Mouse (Mus musculus) R1 (cell line): ENCODE measurements around the gene Tex9.

ENCODE experiments used
- DNase-seq: peaks from one replicate; pipeline ENCODE4 v3.0.0-alpha.2; 2018; ENCODE audit warnings: low read depth, low spot score

Gene Tex9

DNA sequence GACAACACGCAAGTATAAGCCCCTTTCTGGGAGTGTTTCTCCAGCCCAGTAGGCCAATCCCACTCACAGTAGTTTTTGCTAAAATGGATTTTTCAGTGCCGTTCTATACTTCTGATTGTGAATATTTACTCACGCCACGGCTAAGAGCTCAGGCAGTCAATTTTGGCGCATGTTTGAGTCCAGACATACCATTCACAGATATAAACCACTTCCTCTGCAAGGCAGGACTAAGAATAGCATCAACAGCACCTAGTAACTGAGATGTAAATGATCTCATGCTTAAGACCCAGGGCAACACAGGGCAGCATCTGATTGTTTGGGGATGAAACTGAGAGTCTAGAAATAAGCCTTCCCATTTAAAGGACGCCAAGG lies at the start of gene Tex9:
Tex9 (minus strand) TSS at position 19 of the 372 bp plus-strand sequence.
- DNase-seq: no peak

DNA sequence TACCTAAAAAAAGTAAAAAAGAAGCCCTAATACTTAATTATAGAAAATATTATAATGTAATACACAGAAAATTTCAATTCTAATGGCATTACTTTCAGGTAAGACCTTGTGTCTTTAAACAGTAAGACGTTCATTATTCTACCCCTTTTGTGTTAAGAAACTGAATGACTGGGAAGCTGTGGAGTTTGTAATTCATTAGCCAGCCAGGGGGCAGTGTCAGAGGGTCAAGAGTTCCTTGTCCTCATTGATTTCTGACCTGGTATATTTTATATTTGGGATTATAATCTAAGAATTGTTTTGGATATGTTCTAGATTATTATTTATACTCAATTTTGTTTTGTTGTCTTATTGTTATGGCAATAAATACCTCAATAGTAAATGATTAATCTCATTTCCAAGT lies 45.1 kb upstream of the Tex9 start:
- peak; percentile 37 for DNase-seq

DNA sequence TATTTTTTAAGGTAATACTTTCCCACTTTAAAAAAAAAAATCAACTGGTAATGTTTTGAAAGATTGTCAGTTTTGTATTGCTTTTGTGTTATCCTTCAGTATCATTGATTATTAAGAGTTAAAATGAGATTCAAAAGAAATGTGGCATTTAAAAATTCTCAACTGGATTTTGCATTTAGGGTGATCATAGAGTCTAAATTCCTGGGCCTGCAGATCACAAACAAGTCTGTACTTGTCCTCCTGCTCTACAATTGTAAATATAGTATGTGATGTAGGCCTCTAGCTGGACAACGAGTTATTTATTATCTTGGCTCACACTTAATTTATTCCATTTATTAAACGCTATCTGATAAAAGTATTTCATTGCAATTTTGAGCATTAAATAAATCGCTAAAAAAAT lies 43.4 kb upstream of the Tex9 start:
- no peak for DNase-seq

DNA sequence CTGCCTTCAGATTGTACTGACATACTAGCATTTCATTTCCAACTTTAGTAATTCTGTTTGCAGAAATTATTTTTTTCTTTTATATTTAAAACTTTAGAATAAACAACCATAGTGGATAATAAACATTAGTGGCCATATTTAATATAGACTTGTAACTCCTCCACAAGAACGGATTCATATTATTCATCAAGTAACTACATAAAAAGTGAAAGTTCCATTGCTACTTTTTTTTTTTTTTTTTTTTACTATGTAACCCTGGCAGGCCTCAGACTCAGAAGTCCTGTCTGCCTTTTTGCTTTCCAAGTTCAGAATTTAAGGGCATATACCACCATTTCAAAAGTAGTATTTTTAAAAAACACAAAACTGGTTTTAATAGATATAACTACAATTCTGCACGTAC lies 43.0 kb upstream of the Tex9 start:
- no peak for DNase-seq

DNA sequence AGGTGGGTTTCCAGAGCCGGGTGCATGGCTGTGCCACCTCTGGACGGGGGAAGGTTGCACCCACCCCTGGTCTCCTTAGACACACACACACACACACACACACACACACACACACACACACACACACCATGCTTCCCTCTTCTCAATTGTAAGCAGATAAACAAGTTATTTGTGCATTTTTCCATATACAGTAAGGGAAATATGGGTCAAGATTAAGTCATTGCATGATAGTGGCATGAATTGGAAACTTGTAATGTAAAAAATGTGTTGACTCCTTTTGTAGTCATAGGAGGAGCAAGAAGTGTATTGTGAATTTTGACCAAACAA lies 41.0 kb upstream of the Tex9 start:
- DNase-seq: no peak

DNA sequence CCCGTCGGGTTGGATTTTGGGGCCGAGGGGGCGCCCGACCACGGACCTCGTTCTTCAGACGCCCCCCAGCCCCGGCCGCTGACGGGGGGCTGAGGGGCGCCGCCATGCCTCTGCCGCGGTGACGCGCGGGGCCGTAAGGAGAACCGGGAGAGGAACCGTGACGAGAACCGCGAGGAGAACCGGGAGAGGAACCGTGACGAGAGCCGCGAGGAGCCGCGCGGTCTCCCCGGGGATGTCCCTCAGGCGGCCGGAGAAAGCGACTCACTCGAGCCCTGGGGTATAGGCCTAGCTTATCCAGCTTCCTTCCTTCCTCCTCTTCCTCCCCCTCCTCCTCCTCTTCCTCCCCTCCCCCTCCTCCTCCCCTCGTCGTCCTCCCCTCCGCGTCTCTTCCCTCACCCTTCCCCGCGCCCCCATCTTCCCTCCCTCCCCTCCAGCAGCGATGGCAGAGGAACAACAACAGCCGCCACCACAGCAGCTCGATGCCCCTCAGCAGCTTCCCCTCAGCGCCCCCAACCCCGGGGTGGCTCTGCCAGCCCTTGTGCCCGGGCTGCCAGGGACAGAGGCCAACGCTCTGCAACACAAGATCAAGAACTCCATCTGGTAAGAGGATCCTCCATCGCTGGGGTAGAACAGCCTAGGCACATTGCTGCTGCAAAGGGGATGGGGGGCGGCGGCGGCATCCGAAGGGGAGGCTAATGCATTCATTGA lies 40.5 kb upstream of the Tex9 start:
- peak; percentile 72 for DNase-seq

DNA sequence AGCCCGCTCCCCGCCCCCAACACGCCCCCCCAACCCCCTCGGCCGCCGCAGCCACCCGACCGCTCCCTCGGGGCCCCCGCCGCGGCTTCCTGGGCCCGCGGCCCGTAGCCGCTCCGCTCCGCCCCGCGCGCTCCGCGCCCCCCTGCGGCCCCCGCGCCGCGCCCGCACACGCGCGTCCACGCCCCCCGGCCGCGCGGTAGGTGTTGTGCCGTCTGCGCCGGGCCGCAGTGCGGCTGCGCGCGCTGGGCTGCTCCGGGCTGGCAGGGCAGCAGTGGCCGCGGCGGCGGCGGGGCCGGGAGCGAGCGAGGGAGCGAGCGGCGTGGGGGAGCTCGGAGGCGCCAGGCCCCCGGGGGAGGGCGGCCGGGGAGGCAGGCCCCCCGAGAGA lies 40.0 kb upstream of the Tex9 start, which contains the start of gene Rfx7:
Rfx7 (plus strand) TSS at position 245 of the 385 bp plus-strand sequence.
- peak; percentile 63 for DNase-seq

DNA sequence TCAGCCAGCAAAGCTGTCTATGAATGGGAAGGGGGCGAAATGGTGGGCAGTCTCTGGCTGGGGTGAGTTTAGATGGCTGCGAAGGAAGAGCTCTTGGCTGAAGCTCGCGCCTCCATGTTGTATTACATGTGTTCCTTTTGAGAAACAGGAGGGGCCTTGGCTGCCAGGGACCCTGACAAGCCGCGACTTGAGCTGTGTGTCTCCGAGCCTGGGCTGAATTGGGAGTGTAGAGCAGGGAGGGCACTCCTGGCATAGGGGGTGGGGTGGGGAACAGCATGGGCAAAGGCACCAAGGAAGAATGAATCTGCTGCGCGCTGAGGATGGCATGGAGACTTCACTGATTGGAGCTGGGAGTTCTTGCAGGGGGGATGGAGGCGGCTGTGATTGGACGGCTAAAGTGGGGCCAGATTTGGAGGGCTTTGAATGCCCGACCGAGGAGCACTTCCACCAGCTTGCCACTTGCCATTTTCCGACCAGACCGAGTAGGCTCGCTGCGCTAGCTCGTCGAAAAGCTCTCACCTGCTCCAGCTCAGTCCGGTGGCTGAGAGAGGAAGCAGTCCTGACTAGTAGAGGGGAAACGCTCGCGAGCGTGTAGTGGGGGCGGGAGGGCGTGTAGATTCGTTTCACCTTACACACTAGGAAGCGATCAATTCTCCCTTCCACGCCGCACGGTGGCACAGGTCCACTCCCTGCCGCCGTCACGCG lies 39.4 kb upstream of the Tex9 start:
- DNase-seq: peak; percentile 96

DNA sequence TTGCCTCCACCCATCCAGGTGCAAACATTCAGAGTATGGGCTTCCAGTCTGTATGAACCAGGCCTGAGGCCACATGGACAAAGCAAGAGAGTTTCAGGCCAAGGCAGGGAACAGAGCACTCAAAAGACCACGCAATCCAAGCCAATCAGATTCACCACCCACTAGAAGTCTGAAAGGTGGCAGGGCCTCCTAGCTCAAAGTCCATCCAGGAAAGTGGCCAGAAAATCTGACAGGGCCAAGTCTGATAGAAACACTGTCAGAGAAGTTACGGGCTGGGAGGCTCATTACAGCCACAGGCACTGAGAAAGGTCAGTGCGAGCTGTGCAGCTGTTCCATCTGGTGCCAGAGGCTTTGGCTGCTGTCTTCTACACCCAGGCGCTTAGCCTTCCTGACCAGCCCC lies 38.8 kb upstream of the Tex9 start:
- DNase-seq: peak; percentile 30

DNA sequence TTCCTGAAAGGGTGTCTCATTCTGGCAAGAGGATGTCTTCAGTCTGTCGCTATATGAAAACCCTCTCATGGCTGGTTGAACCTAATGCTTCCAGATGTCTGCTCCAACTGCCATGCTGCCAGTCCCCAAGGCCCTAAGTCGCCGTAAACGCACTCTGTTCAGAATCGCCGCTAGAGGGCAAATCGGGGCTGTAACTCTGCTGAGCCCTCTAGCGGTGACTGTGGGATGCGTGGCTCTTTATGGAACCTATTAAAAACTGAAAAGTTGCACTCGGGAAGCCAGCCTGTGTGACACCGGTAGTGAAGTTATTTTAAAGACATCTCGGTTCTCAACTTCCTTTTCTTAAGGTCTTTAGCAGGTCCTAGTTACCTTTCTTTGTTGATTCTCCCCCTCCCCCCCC lies 38.2 kb upstream of the Tex9 start:
- DNase-seq: peak; percentile 96

DNA sequence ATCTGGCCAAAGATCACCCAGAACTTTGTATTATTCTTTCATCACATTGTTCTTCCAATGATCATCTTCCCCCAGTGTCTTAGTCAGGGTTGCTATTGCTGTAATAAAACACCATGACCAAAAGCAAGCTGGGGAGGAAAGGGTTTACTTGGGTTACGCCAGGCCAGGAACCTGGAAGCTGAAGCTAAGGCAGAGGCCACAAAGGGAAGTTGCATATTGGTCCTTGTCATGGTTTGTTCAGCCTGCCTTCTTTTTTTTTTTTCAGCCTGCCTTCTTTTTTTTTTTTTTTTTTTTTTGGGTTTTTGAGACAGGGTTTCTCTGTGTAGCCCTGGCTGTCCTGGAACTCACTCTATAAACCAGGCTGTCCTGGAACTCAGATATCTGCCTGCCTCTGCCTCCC lies 34.1 kb upstream of the Tex9 start:
- no peak for DNase-seq

DNA sequence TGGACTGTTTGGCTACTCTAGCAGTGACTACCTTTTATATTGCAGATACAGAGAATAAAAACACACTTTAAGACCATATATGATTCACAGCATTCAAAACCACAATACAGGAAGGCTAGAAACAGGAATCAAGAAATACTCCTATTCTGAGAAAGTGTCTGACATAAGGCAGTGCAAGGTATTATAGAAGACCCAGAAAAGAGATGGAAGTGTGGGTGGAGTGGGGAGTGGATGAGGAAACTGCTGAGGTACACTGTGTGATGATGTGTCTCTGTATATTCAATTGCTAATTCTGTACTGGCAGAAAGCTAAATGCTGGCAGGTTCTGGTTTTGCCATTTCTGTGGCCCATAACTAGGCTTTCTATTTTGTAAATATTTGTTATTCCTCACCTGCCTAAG lies 28.8 kb upstream of the Tex9 start:
- DNase-seq: no peak

DNA sequence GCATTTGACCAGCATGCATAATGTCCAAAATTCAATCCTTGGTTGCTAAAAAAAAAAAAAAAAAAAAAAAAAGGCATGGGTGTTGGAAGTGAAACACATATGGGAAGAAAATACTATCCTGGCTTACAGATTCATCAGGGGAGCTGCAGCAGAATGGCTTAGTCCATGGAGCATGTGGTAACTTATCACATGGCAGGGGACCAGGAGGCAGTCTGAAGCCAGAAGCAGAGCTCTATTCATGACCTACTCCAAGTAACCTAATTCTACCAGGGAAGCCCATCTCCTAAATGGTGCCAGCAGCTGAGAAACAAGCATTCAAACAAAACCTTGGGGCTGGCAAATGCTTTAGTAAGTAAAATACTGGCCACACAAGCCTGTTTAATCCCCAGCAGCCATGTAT lies 27.2 kb upstream of the Tex9 start:
- DNase-seq: no peak

DNA sequence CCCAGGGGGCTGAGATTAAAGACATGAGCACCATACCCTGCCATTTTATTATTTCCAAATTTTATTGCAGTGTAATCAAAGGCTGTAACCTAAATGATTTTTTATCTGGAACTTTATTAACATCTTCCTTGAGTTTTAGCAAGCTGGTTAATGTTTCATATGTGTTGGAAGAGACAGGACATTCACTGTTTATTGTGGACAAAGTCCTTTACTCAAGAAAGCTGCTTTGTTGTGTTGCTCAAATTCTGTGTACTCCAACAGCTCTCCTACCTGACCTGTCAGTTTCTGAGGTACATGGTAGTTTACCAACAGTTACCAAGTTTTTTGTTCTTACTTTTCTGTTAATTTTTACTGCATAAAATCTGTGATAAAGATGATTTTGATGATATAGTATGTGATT lies 23.4 kb upstream of the Tex9 start:
- no peak for DNase-seq

DNA sequence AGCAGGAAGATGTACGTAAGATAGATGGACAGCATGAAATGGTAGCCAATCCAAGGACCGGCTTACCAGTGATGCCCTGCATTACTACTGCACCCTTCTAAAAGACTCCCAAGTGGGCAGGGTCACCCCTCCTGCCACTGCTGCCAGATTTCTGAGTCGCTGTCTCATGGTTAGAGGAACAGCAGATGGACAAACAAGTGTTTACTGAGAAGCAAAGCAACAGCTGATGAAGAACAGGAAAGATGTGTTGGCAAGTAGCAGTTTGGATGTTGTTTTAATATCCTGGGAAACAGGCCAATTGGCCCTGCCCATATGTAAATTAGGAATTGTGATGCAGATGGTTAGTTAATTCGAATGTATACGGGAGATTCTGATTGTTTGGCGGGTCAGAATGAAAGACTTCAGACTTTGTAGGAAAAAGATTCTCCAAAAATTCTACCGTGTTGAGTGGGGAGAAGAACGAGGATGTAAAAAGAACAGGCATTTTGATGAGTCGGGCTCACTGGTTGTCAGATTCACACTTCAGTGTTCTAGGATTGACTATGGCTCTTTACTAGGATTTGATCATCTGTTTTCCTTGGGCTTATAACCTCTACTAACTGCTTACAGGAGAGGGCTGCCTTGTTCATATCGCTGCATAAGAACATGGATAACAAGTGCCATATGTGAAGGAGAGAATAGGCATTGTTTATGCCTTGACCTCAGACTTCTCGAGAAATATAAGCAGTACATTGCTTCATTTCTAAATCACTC lies 20.4 kb upstream of the Tex9 start:
- DNase-seq: peak; percentile 47

DNA sequence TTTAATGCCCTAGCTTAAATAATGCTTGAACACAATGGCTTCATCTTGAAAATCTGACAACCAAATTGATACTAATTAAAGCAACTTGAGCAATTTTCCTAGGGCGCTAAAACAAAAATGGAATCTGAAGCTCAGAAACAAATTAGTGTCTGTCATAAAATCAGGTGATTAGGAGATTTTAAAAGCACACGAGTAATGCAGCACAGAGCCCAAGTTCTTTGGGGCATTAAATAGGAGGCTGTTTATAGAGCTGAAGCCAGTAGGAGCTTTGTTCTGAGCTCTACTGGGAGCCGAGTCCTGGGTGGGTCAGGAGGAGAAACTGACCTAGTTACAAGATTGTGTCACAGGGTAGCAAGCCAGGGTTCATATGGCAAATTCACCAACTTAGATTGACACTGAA lies 5.2 kb upstream of the Tex9 start:
- no peak for DNase-seq

DNA sequence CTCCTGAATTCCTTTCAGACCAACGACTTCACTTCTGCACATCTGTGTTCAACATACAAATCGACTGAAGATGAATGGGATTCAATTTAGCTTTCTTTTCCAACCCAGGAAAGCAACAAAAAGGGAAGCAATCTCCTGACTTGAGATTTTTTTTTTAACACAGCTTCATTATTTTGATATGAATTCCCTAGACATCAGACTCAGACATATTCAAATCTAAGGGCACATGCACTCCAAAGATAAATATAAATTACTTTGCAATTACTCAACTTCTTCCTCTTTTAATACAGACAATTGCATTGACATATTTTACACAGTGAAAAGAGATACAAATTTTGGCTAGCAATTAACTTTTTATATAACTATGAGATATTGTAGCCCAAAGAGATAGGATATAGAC lies 4.7 kb upstream of the Tex9 start:
- DNase-seq: no peak

DNA sequence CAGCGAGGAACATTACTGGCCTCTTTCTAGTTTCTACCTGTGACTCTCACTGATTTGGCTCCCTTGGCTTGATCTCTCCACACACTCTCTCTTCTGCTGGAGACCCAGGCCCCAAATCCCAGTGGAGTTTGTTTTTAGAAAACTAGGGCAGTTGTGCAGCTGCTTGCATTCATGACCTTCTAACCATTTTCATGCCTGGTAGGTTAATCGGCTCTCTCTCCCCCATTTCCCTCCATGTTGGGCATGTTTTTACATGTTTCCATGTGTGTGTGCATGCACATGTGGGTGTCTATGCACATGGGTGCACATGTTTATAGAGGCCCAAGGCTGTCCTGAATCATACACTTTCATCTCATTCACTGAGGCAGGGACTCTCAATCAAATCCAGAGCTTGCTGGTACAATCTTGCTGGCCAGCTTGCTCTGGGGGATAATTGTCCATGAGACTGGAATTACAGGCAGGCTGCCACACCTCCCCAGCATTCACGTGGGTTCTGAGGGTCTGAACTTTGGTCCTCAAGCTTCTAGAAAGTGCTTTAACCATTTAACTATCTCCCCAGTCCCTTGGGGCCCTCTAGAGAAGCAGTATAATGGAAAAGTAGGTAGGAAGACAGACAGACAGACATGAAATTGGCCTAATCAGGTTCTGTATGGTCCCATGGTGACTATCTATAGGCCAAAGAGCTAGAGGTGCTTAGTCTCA lies 2.1 kb upstream of the Tex9 start:
- DNase-seq: no peak

DNA sequence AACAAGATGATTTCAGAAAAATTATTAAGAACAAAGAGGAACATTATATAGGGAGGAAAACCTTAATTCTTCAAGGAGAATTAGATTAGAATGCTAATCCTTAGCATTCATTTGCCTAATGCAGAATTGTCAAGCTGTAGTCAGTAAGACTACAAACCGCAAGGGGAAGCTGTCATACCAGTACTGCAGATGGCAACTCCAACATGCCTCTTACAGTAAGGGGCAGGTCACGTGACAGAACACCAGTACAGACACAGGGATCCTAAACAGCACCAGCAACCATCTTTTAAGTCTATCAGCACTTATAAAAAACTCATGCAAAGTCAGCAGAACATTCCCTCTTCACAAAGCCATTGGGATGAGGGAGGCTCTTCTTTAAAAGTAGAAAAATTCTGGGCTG lies 1.5 kb upstream of the Tex9 start:
- DNase-seq: peak; percentile 38

DNA sequence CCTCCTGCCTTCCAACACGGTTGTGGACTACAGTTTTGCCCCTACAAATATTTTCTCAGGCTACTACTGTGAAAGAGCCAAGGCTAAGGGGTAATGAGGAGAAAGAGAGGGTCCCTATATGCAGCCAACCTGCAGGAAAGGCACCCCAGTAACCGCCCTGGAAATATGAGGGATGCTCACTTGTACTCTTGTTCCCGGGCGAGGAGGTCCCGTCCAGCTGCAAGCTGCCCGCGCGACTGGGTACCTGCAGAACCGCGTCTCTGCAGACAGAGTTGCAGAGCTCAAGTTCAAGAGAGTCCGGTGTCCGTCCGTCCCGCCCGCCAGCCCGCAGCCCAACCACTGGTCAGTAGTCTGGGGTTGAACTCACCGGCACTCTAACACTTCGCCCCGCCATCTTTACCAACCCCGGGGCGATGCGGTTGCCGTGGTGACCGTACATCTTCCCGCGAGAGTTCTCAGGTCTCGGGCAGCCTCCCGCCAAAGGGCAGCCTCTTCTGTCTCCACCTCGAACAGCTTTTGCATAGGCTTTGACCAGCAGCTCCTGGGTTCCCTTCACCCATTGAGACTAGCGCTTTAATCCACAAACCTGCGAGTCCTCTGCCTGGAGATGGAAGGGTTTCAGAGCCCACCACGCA lies 336 bp downstream of the Tex9 start:
- peak; percentile 94 for DNase-seq

DNA sequence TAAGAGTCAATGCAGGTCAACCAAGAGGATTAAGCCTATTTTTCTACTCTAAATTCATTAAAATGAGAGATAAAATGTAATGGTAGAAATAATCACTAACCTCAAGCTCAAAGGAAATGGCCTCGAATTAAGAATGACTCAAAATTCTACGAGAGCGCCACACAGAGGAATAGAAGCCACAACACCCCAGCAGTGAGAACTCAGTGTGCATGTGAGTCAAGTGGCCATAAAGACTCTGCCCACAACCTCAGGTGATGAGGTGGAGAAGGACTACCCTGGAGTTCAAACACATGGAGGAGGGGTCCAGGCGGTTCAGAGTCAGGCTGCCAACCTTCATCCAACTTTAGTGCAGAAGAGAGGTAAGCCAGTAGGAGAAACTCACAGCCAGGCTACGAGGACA lies 2.9 kb downstream of the Tex9 start:
- no peak for DNase-seq

DNA sequence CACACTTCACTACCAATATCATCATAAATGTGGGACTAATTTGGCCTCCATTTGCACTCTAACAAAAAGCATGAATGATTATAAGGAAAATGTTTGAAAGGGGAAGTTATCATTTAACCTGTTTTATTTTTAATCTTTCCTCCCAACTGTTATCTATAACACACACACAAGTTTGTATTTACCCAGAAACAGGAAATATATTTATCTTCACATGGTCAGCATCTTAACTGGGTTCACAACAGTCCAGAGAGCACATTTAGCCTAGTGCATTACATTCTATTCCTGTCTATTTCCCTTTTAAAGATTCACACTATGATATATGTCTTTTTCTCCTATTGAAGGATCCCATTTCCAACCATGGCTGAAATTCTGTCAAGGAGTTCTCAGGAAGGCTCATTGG lies 3.5 kb downstream of the Tex9 start:
- DNase-seq: no peak
